Mouse (Mus musculus): ENCODE measurements around the gene Dgki. TPM values are rescaled to one million over a fixed set of nuclear protein-coding genes. Genes with fewer than 3 reads are reported as not detected.

Dgki gene
- polyA plus RNA-seq, 1 experiment from 2014 or later = 0.42 TPM

- no peaks in the 10 kb centered on the region for H3K27me3 ChIP-seq (replicated peaks; ENCODE audit: control insufficient read depth, insufficient read depth, low read length)
- no peak overlapping the region for H3K9ac ChIP-seq (ENCODE audit: low read depth, low read length)
- H3K27ac ChIP-seq (ENCODE audit: low read depth, low read length) = no peak overlapping the region
- 72% methylated on average over 3 of the region's 3 CpGs for WGBS
- no peak overlapping the region for H3K4me2 ChIP-seq (replicated peaks; ENCODE audit: low read depth)
- H3K36me3 ChIP-seq (ENCODE audit: control insufficient read depth, insufficient read depth) = 0 out of 2 replicates have a peak, but pooled peaks cover 4% of the 10 kb centered on the region
- H3K4me1 ChIP-seq (replicated peaks; ENCODE audit: control insufficient read depth, insufficient read depth, low read length) = no peaks in the 10 kb centered on the region
- no peaks in the 10 kb centered on the region for H3K9me3 ChIP-seq (ENCODE audit: control insufficient read depth)
- TF ChIP-seq CTCF (IDR thresholded peaks at IDR 0.05; ENCODE audit: low read depth) = no peak
- H3K4me3 ChIP-seq (ENCODE audit: low read depth, low read length) = no peak overlapping the region
- ATAC-seq = no peak
Observed at GRCm38 (mm10) chr6:37325076-37325475, 25.1 kb upstream of the Dgki start.

GRCm38 (mm10) chr6:37322641-37323040 is 22.7 kb upstream of the Dgki start:
- 89% methylated on average over 7 of the region's 7 CpGs for WGBS
- Histone ChIP-seq H3K27me3 (replicated peaks; ENCODE audit: control insufficient read depth, insufficient read depth, low read length) (no peaks in the 10 kb centered on the region), H3K36me3 (ENCODE audit: control insufficient read depth, insufficient read depth) (no peaks in the 10 kb centered on the region), H3K9me3 (ENCODE audit: control insufficient read depth) (no peaks in the 10 kb centered on the region), H3K4me2 (replicated peaks; ENCODE audit: low read depth) (no peak overlapping the region), H3K27ac (ENCODE audit: low read depth, low read length) (no peak overlapping the region), H3K4me3 (ENCODE audit: low read depth, low read length) (no peak overlapping the region), H3K9ac (ENCODE audit: low read depth, low read length) (no peak overlapping the region), H3K4me1 (replicated peaks; ENCODE audit: control insufficient read depth, insufficient read depth, low read length) (no peaks in the 10 kb centered on the region)
- no peak for ATAC-seq
- TF ChIP-seq CTCF (IDR thresholded peaks at IDR 0.05; ENCODE audit: low read depth) = no peak

GRCm38 (mm10) chr6:37322088-37322487 is 22.1 kb upstream of the Dgki start:
- WGBS = 89% methylated on average over 9 of the region's 9 CpGs
- no peak overlapping the region for H3K27ac ChIP-seq (ENCODE audit: low read depth, low read length)
- no peaks in the 10 kb centered on the region for H3K4me1 ChIP-seq (replicated peaks; ENCODE audit: control insufficient read depth, insufficient read depth, low read length)
- ATAC-seq = no peak
- no peaks in the 10 kb centered on the region for H3K36me3 ChIP-seq (ENCODE audit: control insufficient read depth, insufficient read depth)
- no peaks in the 10 kb centered on the region for H3K27me3 ChIP-seq (replicated peaks; ENCODE audit: control insufficient read depth, insufficient read depth, low read length)
- TF ChIP-seq CTCF (IDR thresholded peaks at IDR 0.05; ENCODE audit: low read depth) = no peak
- no peak overlapping the region for H3K9ac ChIP-seq (ENCODE audit: low read depth, low read length)
- H3K9me3 ChIP-seq (ENCODE audit: control insufficient read depth) = no peaks in the 10 kb centered on the region
- no peak overlapping the region for H3K4me3 ChIP-seq (ENCODE audit: low read depth, low read length)
- no peak overlapping the region for H3K4me2 ChIP-seq (replicated peaks; ENCODE audit: low read depth)

DNA sequence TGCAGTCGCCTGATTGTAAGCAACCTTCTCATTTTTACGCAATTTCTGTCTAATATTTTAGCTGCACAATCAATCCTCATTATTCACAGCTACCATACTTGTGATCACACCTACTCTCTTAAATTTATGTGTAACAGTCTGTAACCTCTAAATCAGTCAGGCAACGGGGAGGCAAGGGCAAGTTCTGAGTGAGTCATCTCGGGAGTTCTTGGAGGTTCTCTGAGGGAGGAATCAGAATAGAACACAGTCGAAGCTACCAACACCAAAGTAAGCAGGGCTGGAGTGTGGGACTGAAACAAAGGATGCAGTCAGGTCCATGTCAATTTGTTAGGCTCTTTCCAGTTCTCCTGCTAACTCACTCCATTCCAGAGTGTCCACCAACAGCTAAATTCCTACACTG is 17.9 kb upstream of the Dgki start:
- no peak overlapping the region for H3K9ac ChIP-seq (ENCODE audit: low read depth, low read length)
- ATAC-seq = no peak
- H3K4me2 ChIP-seq (replicated peaks; ENCODE audit: low read depth) = no peak overlapping the region
- TF ChIP-seq CTCF (IDR thresholded peaks at IDR 0.05; ENCODE audit: low read depth) = no peak
- 77% methylated on average over 5 of the region's 5 CpGs for WGBS
- H3K27me3 ChIP-seq (replicated peaks; ENCODE audit: control insufficient read depth, insufficient read depth, low read length) = no peaks in the 10 kb centered on the region
- no peaks in the 10 kb centered on the region for H3K9me3 ChIP-seq (ENCODE audit: control insufficient read depth)
- no peak overlapping the region for H3K27ac ChIP-seq (ENCODE audit: low read depth, low read length)
- no peaks in the 10 kb centered on the region for H3K4me1 ChIP-seq (replicated peaks; ENCODE audit: control insufficient read depth, insufficient read depth, low read length)
- no peak overlapping the region for H3K4me3 ChIP-seq (ENCODE audit: low read depth, low read length)
- H3K36me3 ChIP-seq (ENCODE audit: control insufficient read depth, insufficient read depth) = no peaks in the 10 kb centered on the region

DNA sequence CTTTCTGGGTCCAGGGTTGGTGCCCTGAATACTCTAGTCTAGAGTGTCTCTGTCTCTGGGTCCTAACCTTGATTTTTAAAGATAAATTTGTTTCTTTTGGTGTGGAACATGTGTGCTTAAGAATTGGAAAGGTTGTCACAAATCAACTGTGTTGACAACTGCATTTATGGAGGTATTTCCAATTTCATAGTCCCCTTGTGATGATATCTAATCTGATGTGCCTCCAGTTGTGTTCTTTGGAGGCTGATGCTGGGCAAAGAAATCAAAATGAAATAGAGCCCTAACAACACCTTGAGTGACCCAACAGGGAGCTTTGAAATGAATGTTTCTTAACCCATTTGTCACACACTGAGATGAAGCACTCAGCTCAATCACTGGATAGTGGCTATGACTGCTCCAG is 15.5 kb upstream of the Dgki start:
- ATAC-seq = no peak
- no peak for TF ChIP-seq CTCF (IDR thresholded peaks at IDR 0.05; ENCODE audit: low read depth)
- no peaks in the 10 kb centered on the region for H3K36me3 ChIP-seq (ENCODE audit: control insufficient read depth, insufficient read depth)
- no peaks in the 10 kb centered on the region for H3K4me1 ChIP-seq (replicated peaks; ENCODE audit: control insufficient read depth, insufficient read depth, low read length)
- H3K4me3 ChIP-seq (ENCODE audit: low read depth, low read length) = no peak overlapping the region
- H3K9me3 ChIP-seq (ENCODE audit: control insufficient read depth) = no peaks in the 10 kb centered on the region
- no peak overlapping the region for H3K27ac ChIP-seq (ENCODE audit: low read depth, low read length)
- H3K27me3 ChIP-seq (replicated peaks; ENCODE audit: control insufficient read depth, insufficient read depth, low read length) = no peaks in the 10 kb centered on the region
- H3K9ac ChIP-seq (ENCODE audit: low read depth, low read length) = no peak overlapping the region
- H3K4me2 ChIP-seq (replicated peaks; ENCODE audit: low read depth) = no peak overlapping the region

GRCm38 (mm10) chr6:37310601-37311000 is 10.6 kb upstream of the Dgki start:
- H3K4me1 ChIP-seq (replicated peaks; ENCODE audit: control insufficient read depth, insufficient read depth, low read length) = no peaks in the 10 kb centered on the region
- 74% methylated on average over 4 of the region's 4 CpGs for WGBS
- H3K9ac ChIP-seq (ENCODE audit: low read depth, low read length) = no peak overlapping the region
- H3K4me2 ChIP-seq (replicated peaks; ENCODE audit: low read depth) = no peak overlapping the region
- no peaks in the 10 kb centered on the region for H3K36me3 ChIP-seq (ENCODE audit: control insufficient read depth, insufficient read depth)
- H3K27ac ChIP-seq (ENCODE audit: low read depth, low read length) = no peak overlapping the region
- TF ChIP-seq CTCF (IDR thresholded peaks at IDR 0.05; ENCODE audit: low read depth) = no peak
- H3K27me3 ChIP-seq (replicated peaks; ENCODE audit: control insufficient read depth, insufficient read depth, low read length) = no peaks in the 10 kb centered on the region
- H3K4me3 ChIP-seq (ENCODE audit: low read depth, low read length) = no peak overlapping the region
- no peak for ATAC-seq
- no peaks in the 10 kb centered on the region for H3K9me3 ChIP-seq (ENCODE audit: control insufficient read depth)

- H3K9me3 ChIP-seq (ENCODE audit: control insufficient read depth) = no peaks in the 10 kb centered on the region
- no peaks in the 10 kb centered on the region for H3K4me1 ChIP-seq (replicated peaks; ENCODE audit: control insufficient read depth, insufficient read depth, low read length)
- no peak overlapping the region for H3K27ac ChIP-seq (ENCODE audit: low read depth, low read length)
- no peak overlapping the region for H3K9ac ChIP-seq (ENCODE audit: low read depth, low read length)
- 83% methylated on average over 1 of the region's 1 CpGs for WGBS
- H3K36me3 ChIP-seq (ENCODE audit: control insufficient read depth, insufficient read depth) = no peaks in the 10 kb centered on the region
- H3K27me3 ChIP-seq (replicated peaks; ENCODE audit: control insufficient read depth, insufficient read depth, low read length) = peaks cover 3% of the 10 kb centered on the region
- no peak overlapping the region for H3K4me2 ChIP-seq (replicated peaks; ENCODE audit: low read depth)
- TF ChIP-seq CTCF (IDR thresholded peaks at IDR 0.05; ENCODE audit: low read depth) = no peak
- no peak overlapping the region for H3K4me3 ChIP-seq (ENCODE audit: low read depth, low read length)
- ATAC-seq = no peak
Observed at GRCm38 (mm10) chr6:37306616-37307015, 6.6 kb upstream of the Dgki start.
